Mouse (Mus musculus): ENCODE data around the gene Lin37. TPM values are rescaled to one million over a fixed set of nuclear protein-coding genes. Genes with fewer than 3 reads are reported as not detected.

Lin37 gene
- polyA plus RNA-seq, 1 experiment from 2014 or later = 38.5 TPM

GRCm38 (mm10) chr7:30596811-30597210 lies 37.2 kb upstream of the Lin37 start:
- H3K4me1 ChIP-seq (replicated peaks; ENCODE audit: control insufficient read depth, insufficient read depth, low read length) = no peaks in the 10 kb centered on the region
- no peaks in the 10 kb centered on the region for H3K36me3 ChIP-seq (ENCODE audit: control insufficient read depth, insufficient read depth, low read length)
- no peaks in the 10 kb centered on the region for H3K27me3 ChIP-seq (replicated peaks; ENCODE audit: control insufficient read depth, insufficient read depth, low read length)
- no peak overlapping the region for H3K27ac ChIP-seq (ENCODE audit: low read depth)
- no peaks in the 10 kb centered on the region for H3K9me3 ChIP-seq (ENCODE audit: control insufficient read depth, low read length)
- no peak for DNase-seq (ENCODE audit: low spot score)
- 73% methylated on average over 5 of the region's 5 CpGs for whole genome bisulfite sequencing
- H3K9ac ChIP-seq (ENCODE audit: low read length) = no peak overlapping the region
- ATAC-seq (replicated peaks; ENCODE audit: low FRiP score, low TSS enrichment, low read depth) = no peak
- H3K4me2 ChIP-seq (ENCODE audit: low read length) = no peak overlapping the region
- H3K4me3 ChIP-seq (ENCODE audit: low read depth, low read length) = no peak overlapping the region

GRCm38 (mm10) chr7:30596093-30596492 lies 36.5 kb upstream of the Lin37 start:
- H3K27ac ChIP-seq (ENCODE audit: low read depth) = no peak overlapping the region

GRCm38 (mm10) chr7:30594510-30595024 lies 34.9 kb upstream of the Lin37 start:
- H3K4me1 ChIP-seq (replicated peaks; ENCODE audit: control insufficient read depth, insufficient read depth, low read length) = peaks cover 4% of the 10 kb centered on the region; the same call in 1 of the 2 replicates
- no peaks in the 10 kb centered on the region for H3K36me3 ChIP-seq (ENCODE audit: control insufficient read depth, insufficient read depth, low read length)
- no peak overlapping the region for H3K4me2 ChIP-seq (ENCODE audit: low read length)
- H3K4me3 ChIP-seq (ENCODE audit: low read depth, low read length) = no peak overlapping the region
- no peak overlapping the region for H3K27ac ChIP-seq (ENCODE audit: low read depth)
- H3K9ac ChIP-seq (ENCODE audit: low read length) = no peak overlapping the region
- H3K9me3 ChIP-seq (ENCODE audit: control insufficient read depth, low read length) = no peaks in the 10 kb centered on the region
- WGBS = 53% methylated on average over 4 of the region's 4 CpGs
- ATAC-seq (replicated peaks; ENCODE audit: low FRiP score, low TSS enrichment, low read depth) = no peak
- no peak for DNase-seq (ENCODE audit: low spot score)
- H3K27me3 ChIP-seq (replicated peaks; ENCODE audit: control insufficient read depth, insufficient read depth, low read length) = no peaks in the 10 kb centered on the region

More at GRCm38 (mm10) chr7:30596093-30596492, 36.5 kb upstream of the Lin37 start:
- H3K36me3 ChIP-seq (ENCODE audit: control insufficient read depth, insufficient read depth, low read length) = no peaks in the 10 kb centered on the region
- no peak for DNase-seq (ENCODE audit: low spot score)
- whole genome bisulfite sequencing = 77% methylated on average over 5 of the region's 5 CpGs
- H3K4me1 ChIP-seq (replicated peaks; ENCODE audit: control insufficient read depth, insufficient read depth, low read length) = no peaks in the 10 kb centered on the region
- ATAC-seq (replicated peaks; ENCODE audit: low FRiP score, low TSS enrichment, low read depth) = no peak
- no peak overlapping the region for H3K4me2 ChIP-seq (ENCODE audit: low read length)
- no peak overlapping the region for H3K9ac ChIP-seq (ENCODE audit: low read length)
- H3K27me3 ChIP-seq (replicated peaks; ENCODE audit: control insufficient read depth, insufficient read depth, low read length) = no peaks in the 10 kb centered on the region
- no peak overlapping the region for H3K4me3 ChIP-seq (ENCODE audit: low read depth, low read length)
- H3K9me3 ChIP-seq (ENCODE audit: control insufficient read depth, low read length) = no peaks in the 10 kb centered on the region

GRCm38 (mm10) chr7:30593579-30594509 lies 34.2 kb upstream of the Lin37 start:
- peaks cover 4% of the 10 kb centered on the region; the same call in 1 of the 2 replicates for H3K4me1 ChIP-seq (replicated peaks; ENCODE audit: control insufficient read depth, insufficient read depth, low read length)
- no peak overlapping the region for H3K4me2 ChIP-seq (ENCODE audit: low read length)
- H3K9me3 ChIP-seq (ENCODE audit: control insufficient read depth, low read length) = no peaks in the 10 kb centered on the region
- 73% methylated on average over 10 of the region's 10 CpGs for WGBS
- ATAC-seq (replicated peaks; ENCODE audit: low FRiP score, low TSS enrichment, low read depth) (no peak), DNase-seq (ENCODE audit: low spot score) (no peak)
- H3K27me3 ChIP-seq (replicated peaks; ENCODE audit: control insufficient read depth, insufficient read depth, low read length) = no peaks in the 10 kb centered on the region
- no peak overlapping the region for H3K9ac ChIP-seq (ENCODE audit: low read length)
- no peak overlapping the region for H3K27ac ChIP-seq (ENCODE audit: low read depth)
- H3K4me3 ChIP-seq (ENCODE audit: low read depth, low read length) = no peak overlapping the region
- H3K36me3 ChIP-seq (ENCODE audit: control insufficient read depth, insufficient read depth, low read length) = no peaks in the 10 kb centered on the region

GRCm38 (mm10) chr7:30592772-30593423 lies 33.3 kb upstream of the Lin37 start:
- Histone ChIP-seq H3K4me1 (replicated peaks; ENCODE audit: control insufficient read depth, insufficient read depth, low read length) (peaks cover 4% of the 10 kb centered on the region; the same call in 1 of the 2 replicates), H3K27ac (ENCODE audit: low read depth) (no peak overlapping the region), H3K9ac (ENCODE audit: low read length) (no peak overlapping the region), H3K36me3 (ENCODE audit: control insufficient read depth, insufficient read depth, low read length) (no peaks in the 10 kb centered on the region), H3K27me3 (replicated peaks; ENCODE audit: control insufficient read depth, insufficient read depth, low read length) (no peaks in the 10 kb centered on the region), H3K4me3 (ENCODE audit: low read depth, low read length) (no peak overlapping the region), H3K9me3 (ENCODE audit: control insufficient read depth, low read length) (no peaks in the 10 kb centered on the region), H3K4me2 (ENCODE audit: low read length) (no peak overlapping the region)
- DNase-seq (ENCODE audit: low spot score) (no peak), ATAC-seq (replicated peaks; ENCODE audit: low FRiP score, low TSS enrichment, low read depth) (no peak)
- whole genome bisulfite sequencing = 51% methylated on average over 5 of the region's 5 CpGs

GRCm38 (mm10) chr7:30591605-30591951 lies 31.9 kb upstream of the Lin37 start:
- peaks cover 2% of the 10 kb centered on the region for H3K36me3 ChIP-seq (ENCODE audit: control insufficient read depth, insufficient read depth, low read length)
- ATAC-seq (replicated peaks; ENCODE audit: low FRiP score, low TSS enrichment, low read depth) (no peak), DNase-seq (ENCODE audit: low spot score) (no peak)
- 69% methylated on average over 4 of the region's 4 CpGs for WGBS
- no peak overlapping the region for H3K4me2 ChIP-seq (ENCODE audit: low read length)
- no peak overlapping the region for H3K27ac ChIP-seq (ENCODE audit: low read depth)
- H3K9me3 ChIP-seq (ENCODE audit: control insufficient read depth, low read length) = no peaks in the 10 kb centered on the region
- H3K9ac ChIP-seq (ENCODE audit: low read length) = no peak overlapping the region
- H3K27me3 ChIP-seq (replicated peaks; ENCODE audit: control insufficient read depth, insufficient read depth, low read length) = no peaks in the 10 kb centered on the region
- peaks cover 14% of the 10 kb centered on the region for H3K4me1 ChIP-seq (replicated peaks; ENCODE audit: control insufficient read depth, insufficient read depth, low read length)
- no peak overlapping the region for H3K4me3 ChIP-seq (ENCODE audit: low read depth, low read length)

GRCm38 (mm10) chr7:30590927-30591604 lies 31.4 kb upstream of the Lin37 start:
- H3K36me3 ChIP-seq (ENCODE audit: control insufficient read depth, insufficient read depth, low read length) = peaks cover 8% of the 10 kb centered on the region
- H3K9ac ChIP-seq (ENCODE audit: low read length) = no peak overlapping the region
- DNase-seq (ENCODE audit: low spot score) (no peak), ATAC-seq (replicated peaks; ENCODE audit: low FRiP score, low TSS enrichment, low read depth) (no peak)
- WGBS = 89% methylated on average over 9 of the region's 9 CpGs
- no peaks in the 10 kb centered on the region for H3K27me3 ChIP-seq (replicated peaks; ENCODE audit: control insufficient read depth, insufficient read depth, low read length)
- peak overlapping the region; percentile 67; the same call in 1 of the 2 replicates for H3K4me2 ChIP-seq (ENCODE audit: low read length)
- peaks cover 14% of the 10 kb centered on the region for H3K4me1 ChIP-seq (replicated peaks; ENCODE audit: control insufficient read depth, insufficient read depth, low read length)
- H3K27ac ChIP-seq (ENCODE audit: low read depth) = no peak overlapping the region
- no peak overlapping the region for H3K4me3 ChIP-seq (ENCODE audit: low read depth, low read length)
- no peaks in the 10 kb centered on the region for H3K9me3 ChIP-seq (ENCODE audit: control insufficient read depth, low read length)

Measured in intestine, embryonic 14.5 days (tissue).